ENCODE assay signal across 9 mouse cellular contexts in genomic region chr4:125191010-125191409, GRCm38 (mm10).
DNase-seq lines count a peak whose midpoint lies in the region; ATAC-seq and TF ChIP-seq lines count a peak whose summit lies in the region.
"Had no signal": no experiment of that assay in that cellular context is flagged by ENCODE, and none has a peak within 500 bp of the region (broad histone marks: within the 10 kb centered on the region; RNA-seq: fewer than 3 reads in every experiment).

No protein-coding gene starts in this region.

- WGBS in forebrain, embryonic 10.5 days = 20% methylated on average over 11 of the region's 11 CpGs
- 18% methylated on average over 11 of the region's 11 CpGs for WGBS in neural tube, embryonic 12.5 days
- WGBS in liver, embryonic 12.5 days (ENCODE audit: insufficient replicate concordance) = 38% methylated on average over 11 of the region's 11 CpGs
- 26% methylated on average over 11 of the region's 11 CpGs for WGBS in liver, postnatal 0 days (ENCODE audit: insufficient replicate concordance)

- no peaks in the 10 kb centered on the region for H3K36me3 ChIP-seq in forebrain, embryonic 10.5 days (replicated peaks)
- H3K36me3 ChIP-seq in neural tube, embryonic 12.5 days = no peaks in the 10 kb centered on the region
- no peaks in the 10 kb centered on the region for H3K36me3 ChIP-seq in liver, embryonic 12.5 days
- no peaks in the 10 kb centered on the region for H3K36me3 ChIP-seq in liver, postnatal 0 days (replicated peaks; ENCODE audit: insufficient read depth, low read length)

- peaks cover 42% of the 10 kb centered on the region for H3K4me1 ChIP-seq in forebrain, embryonic 10.5 days
- H3K4me1 ChIP-seq in neural tube, embryonic 12.5 days = peaks cover 19% of the 10 kb centered on the region
- H3K4me1 ChIP-seq in liver, embryonic 12.5 days = no peaks in the 10 kb centered on the region
- no peaks in the 10 kb centered on the region for H3K4me1 ChIP-seq in liver, postnatal 0 days (ENCODE audit: insufficient read depth)

- H3K27me3 ChIP-seq in forebrain, embryonic 10.5 days (ENCODE audit: poor library complexity, severe bottlenecking) = peaks cover 76% of the 10 kb centered on the region
- H3K27me3 ChIP-seq in neural tube, embryonic 12.5 days (replicated peaks) = peaks cover 5% of the 10 kb centered on the region; the same call in 1 of the 2 replicates
- peaks cover 11% of the 10 kb centered on the region; the same call in 1 of the 2 replicates for H3K27me3 ChIP-seq in liver, embryonic 12.5 days (replicated peaks)
- H3K27me3 ChIP-seq in liver, postnatal 0 days (ENCODE audit: insufficient read depth, low read length) = peaks cover 3% of the 10 kb centered on the region; the same call in 1 of the 2 replicates

- DNase-seq in kidney, postnatal 4 days = peak; percentile 8 to 16
- DNase-seq in kidney, postnatal 14 days = no peak
- DNase-seq in forebrain, embryonic 10.5 days (ENCODE audit: extremely low spot score, low spot score) = peak; percentile 26
- peak; percentile 55 to 60 for DNase-seq in layer of hippocampus, adult 8-10 months (ENCODE audit: low spot score in 2 of 2)
- no peak for DNase-seq in liver, postnatal 0 days
- DNase-seq in gastrocnemius, adult 8-10 months (ENCODE audit: low spot score in 2 of 2) = no peak
- DNase-seq: lung, embryonic 14.5 days had no signal

- H3K9ac ChIP-seq in neural tube, embryonic 12.5 days = no peak overlapping the region
- no peak overlapping the region for H3K9ac ChIP-seq in liver, embryonic 12.5 days
- no peak overlapping the region for H3K9ac ChIP-seq in liver, postnatal 0 days (replicated peaks)
- H3K9ac ChIP-seq: lung, embryonic 14.5 days had no signal

- no peak for TF ChIP-seq EP300 in liver, postnatal 0 days (IDR thresholded peaks at IDR 0.05; ENCODE audit: low read depth)

- no peak overlapping the region for H3K4me2 ChIP-seq in neural tube, embryonic 12.5 days (replicated peaks)
- no peak overlapping the region for H3K4me2 ChIP-seq in liver, embryonic 12.5 days
- no peak overlapping the region for H3K4me2 ChIP-seq in liver, postnatal 0 days (ENCODE audit: low read depth, low read length)
- H3K4me2 ChIP-seq: lung, embryonic 14.5 days had no signal

- no peaks in the 10 kb centered on the region for H3K9me3 ChIP-seq in forebrain, embryonic 10.5 days
- no peaks in the 10 kb centered on the region for H3K9me3 ChIP-seq in neural tube, embryonic 12.5 days
- no peaks in the 10 kb centered on the region for H3K9me3 ChIP-seq in liver, embryonic 12.5 days (replicated peaks)
- H3K9me3 ChIP-seq in liver, postnatal 0 days (ENCODE audit: low read length) = no peaks in the 10 kb centered on the region

- no peak for TF ChIP-seq CTCF in liver, postnatal 0 days (IDR thresholded peaks at IDR 0.05; ENCODE audit: low read depth)

- H3K4me3 ChIP-seq in forebrain, embryonic 10.5 days = no peak overlapping the region
- H3K4me3 ChIP-seq in neural tube, embryonic 12.5 days = no peak overlapping the region
- H3K4me3 ChIP-seq in liver, embryonic 12.5 days = no peak overlapping the region
- H3K4me3 ChIP-seq in liver, postnatal 0 days (ENCODE audit: low read depth, low read length) = no peak overlapping the region

- 0 out of 2 replicates have a peak overlapping the region, but pooled peaks have one; percentile 26 for H3K27ac ChIP-seq in forebrain, embryonic 10.5 days
- no peak overlapping the region for H3K27ac ChIP-seq in neural tube, embryonic 12.5 days
- no peak overlapping the region for H3K27ac ChIP-seq in liver, embryonic 12.5 days
- no peak overlapping the region for H3K27ac ChIP-seq in liver, postnatal 0 days (ENCODE audit: low read depth)

- peak; percentile 27; the same call in 1 of the 2 replicates for ATAC-seq in neural tube, embryonic 12.5 days (ENCODE audit: low FRiP score, low read depth)
- ATAC-seq in liver, embryonic 12.5 days = no peak
- ATAC-seq in liver, postnatal 0 days = no peak

Comparison
In these comparisons a context has a peak if more than half of its experiments do, and no peak if none do; other contexts are left out.
1. DNase-seq: peak in kidney, postnatal 4 days (2 of 2), forebrain, embryonic 10.5 days (single experiment) and layer of hippocampus, adult 8-10 months (2 of 2); none in kidney, postnatal 14 days (single experiment), liver, postnatal 0 days (single experiment) and gastrocnemius, adult 8-10 months (0 of 2).